Comparison of ENCODE assay signal across 15 mouse cellular contexts in the genomic region with DNA sequence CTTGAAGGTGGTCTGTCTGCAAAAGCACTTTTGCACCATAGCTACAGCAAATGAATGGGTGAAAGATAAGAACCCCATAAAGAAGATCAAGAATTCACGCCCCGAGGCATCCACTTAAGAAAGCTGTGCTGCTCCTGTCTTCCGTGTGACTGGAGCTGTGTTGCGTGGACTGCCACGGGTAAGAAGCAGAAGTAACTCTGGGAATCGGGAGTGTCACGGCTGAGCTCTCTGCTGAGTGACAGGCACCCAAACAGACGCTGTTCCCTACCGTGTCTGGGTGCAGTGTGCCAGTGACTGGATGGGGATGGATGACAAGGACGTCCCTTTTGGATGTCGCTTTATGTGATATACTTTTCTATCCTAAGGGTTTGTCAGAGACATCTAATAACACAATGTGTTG.
DNase-seq lines count a peak whose midpoint lies in the region; ATAC-seq lines count a peak whose summit lies in the region.
"Had no signal": no experiment of that assay in that cellular context is flagged by ENCODE, and none has a peak within 500 bp of the region (broad histone marks: within the 10 kb centered on the region; RNA-seq: fewer than 3 reads in every experiment).

No protein-coding gene starts in this region.

- intact Hi-C loops in left cerebral cortex, postnatal 25 days (cut with DNase I), result no loop called here

- no peak overlapping the region for H3K27ac ChIP-seq in heart, embryonic 12.5 days (ENCODE audit: poor library complexity, severe bottlenecking)
- H3K27ac ChIP-seq in hindbrain, embryonic 11.5 days (ENCODE audit: low read depth, low read length), result no peak overlapping the region
- no peak overlapping the region; the same call in 1 of the 2 replicates for H3K27ac ChIP-seq in midbrain, embryonic 15.5 days
- H3K27ac ChIP-seq: embryonic facial prominence, embryonic 13.5 days; intestine, embryonic 15.5 days; stomach, postnatal 0 days had no signal

- no peak for ATAC-seq in heart, embryonic 12.5 days (ENCODE audit: insufficient number of reproducible peaks, low FRiP score)
- ATAC-seq in common myeloid progenitor, adult 5-6 weeks (replicated peaks; ENCODE audit: low read depth, poor library complexity, severe bottlenecking), result peak; percentile 59; the same call in 1 of the 2 replicates
- ATAC-seq in hindbrain, embryonic 11.5 days (ENCODE audit: low FRiP score), result no peak
- peak; percentile 69; the same call in 1 of the 2 replicates for ATAC-seq in midbrain, embryonic 15.5 days (replicated peaks)
- ATAC-seq: intestine, embryonic 15.5 days had no signal

- H3K4me1 ChIP-seq in heart, embryonic 12.5 days (replicated peaks), result peaks cover 6% of the 10 kb centered on the region
- H3K4me1 ChIP-seq in hindbrain, embryonic 11.5 days (replicated peaks; ENCODE audit: control insufficient read depth, insufficient read depth, low read length), result no peaks in the 10 kb centered on the region; the same call in 1 of the 2 replicates
- H3K4me1 ChIP-seq in midbrain, embryonic 15.5 days, result peaks cover 5% of the 10 kb centered on the region
- H3K4me1 ChIP-seq: intestine, embryonic 15.5 days had no signal

- no peaks in the 10 kb centered on the region for H3K27me3 ChIP-seq in heart, embryonic 12.5 days (replicated peaks)
- H3K27me3 ChIP-seq in hindbrain, embryonic 11.5 days (ENCODE audit: control insufficient read depth, insufficient read depth, low read length), result no peaks in the 10 kb centered on the region
- H3K27me3 ChIP-seq in midbrain, embryonic 15.5 days (replicated peaks), result no peaks in the 10 kb centered on the region
- H3K27me3 ChIP-seq: embryonic facial prominence, embryonic 13.5 days; intestine, embryonic 15.5 days had no signal

- DNase-seq in heart, adult 8-10 months (ENCODE audit: low spot score), result no peak
- no peak for DNase-seq in hindbrain, embryonic 11.5 days (ENCODE audit: low spot score)
- no peak for DNase-seq in gastrocnemius, adult 8-10 months (ENCODE audit: low spot score in 2 of 2)
- no peak for DNase-seq in left cerebral cortex, postnatal 25 days (ENCODE audit: low spot score in 2 of 2)
- DNase-seq: adrenal gland, postnatal 10 days; kidney, postnatal 14 days; liver; lung, embryonic 14.5 days; thymus, postnatal 36 days had no signal

- no peak overlapping the region for H3K9ac ChIP-seq in heart, embryonic 12.5 days
- H3K9ac ChIP-seq in hindbrain, embryonic 11.5 days (ENCODE audit: low read depth, low read length), result 0 out of 2 replicates have a peak overlapping the region, but pooled peaks have one; percentile 25
- H3K9ac ChIP-seq in midbrain, embryonic 15.5 days, result no peak overlapping the region
- H3K9ac ChIP-seq: embryonic facial prominence, embryonic 13.5 days; intestine, embryonic 15.5 days; lung, embryonic 14.5 days had no signal

- no peaks in the 10 kb centered on the region for H3K36me3 ChIP-seq in heart, embryonic 12.5 days
- no peaks in the 10 kb centered on the region for H3K36me3 ChIP-seq in hindbrain, embryonic 11.5 days (ENCODE audit: control insufficient read depth, insufficient read depth, low read length)
- no peaks in the 10 kb centered on the region for H3K36me3 ChIP-seq in midbrain, embryonic 15.5 days (replicated peaks)
- H3K36me3 ChIP-seq: intestine, embryonic 15.5 days had no signal

- peaks cover 5% of the 10 kb centered on the region; the same call in 1 of the 2 replicates for H3K9me3 ChIP-seq in heart, embryonic 12.5 days (replicated peaks)
- no peaks in the 10 kb centered on the region for H3K9me3 ChIP-seq in hindbrain, embryonic 11.5 days (ENCODE audit: control insufficient read depth, low read length)
- no peaks in the 10 kb centered on the region for H3K9me3 ChIP-seq in midbrain, embryonic 15.5 days
- H3K9me3 ChIP-seq: embryonic facial prominence, embryonic 13.5 days; intestine, embryonic 15.5 days had no signal

- no peak overlapping the region for H3K4me3 ChIP-seq in heart, embryonic 12.5 days
- no peak overlapping the region for H3K4me3 ChIP-seq in hindbrain, embryonic 11.5 days (ENCODE audit: low read depth, low read length)
- H3K4me3 ChIP-seq in midbrain, embryonic 15.5 days, result no peak overlapping the region
- H3K4me3 ChIP-seq: embryonic facial prominence, embryonic 13.5 days; intestine, embryonic 15.5 days had no signal

- 43% methylated on average over 11 of the region's 11 CpGs for WGBS in heart, embryonic 12.5 days
- WGBS in hindbrain, embryonic 11.5 days, result 57% methylated on average over 11 of the region's 11 CpGs
- WGBS in midbrain, embryonic 15.5 days, result 30% methylated on average over 11 of the region's 11 CpGs

- H3K4me2 ChIP-seq in heart, embryonic 12.5 days, result peak overlapping the region; percentile 30; the same call in 1 of the 2 replicates
- no peak overlapping the region for H3K4me2 ChIP-seq in hindbrain, embryonic 11.5 days (replicated peaks; ENCODE audit: low read depth, low read length)
- H3K4me2 ChIP-seq in midbrain, embryonic 15.5 days, result no peak overlapping the region
- H3K4me2 ChIP-seq: embryonic facial prominence, embryonic 13.5 days; intestine, embryonic 15.5 days; lung, embryonic 14.5 days had no signal

Comparison
In these comparisons a context has a peak if more than half of its experiments do, and no peak if none do; other contexts are left out.
1. ATAC-seq: peak in common myeloid progenitor, adult 5-6 weeks (single experiment) and midbrain, embryonic 15.5 days (single experiment); none in heart, embryonic 12.5 days (single experiment) and hindbrain, embryonic 11.5 days (single experiment).